Mouse (Mus musculus) right cerebral cortex, postnatal 10 days (tissue): ENCODE results near the gene 6820408C15Rik.

Experiments
- DNase-seq, 2 experiments: peaks; one replicate each; pipeline ENCODE4 v3.0.0; 2021; ENCODE audit warnings: low spot score in 2 of 2

Gene 6820408C15Rik

GRCm38 (mm10) chr2:152415287-152415686 is at the start of gene 6820408C15Rik:
Gene 6820408C15Rik, plus strand, starts transcription at chr2:152415587.
- no peak for DNase-seq

GRCm38 (mm10) chr2:152367917-152368316 is 47.5 kb upstream of the 6820408C15Rik start:
- no peak for DNase-seq

- peak; percentile 42 to 70 for DNase-seq
Measured at GRCm38 (mm10) chr2:152368532-152369140, 46.8 kb upstream of the 6820408C15Rik start.

GRCm38 (mm10) chr2:152372104-152372503 is 43.3 kb upstream of the 6820408C15Rik start:
- DNase-seq = no peak

- no peak for DNase-seq
Measured at GRCm38 (mm10) chr2:152372661-152373060, 42.7 kb upstream of the 6820408C15Rik start.

- no peak for DNase-seq
Measured at GRCm38 (mm10) chr2:152373547-152373946, 41.8 kb upstream of the 6820408C15Rik start.

GRCm38 (mm10) chr2:152375652-152376344 is 39.6 kb upstream of the 6820408C15Rik start:
- DNase-seq = peak; percentile 79 to 84

GRCm38 (mm10) chr2:152376345-152376741 is 39.0 kb upstream of the 6820408C15Rik start, which contains the start of gene Nrsn2:
Gene Nrsn2, minus strand, starts transcription at chr2:152376638.
- peak; percentile 53 to 69 for DNase-seq

- no peak for DNase-seq
Measured at GRCm38 (mm10) chr2:152384191-152384590, 31.2 kb upstream of the 6820408C15Rik start.

- DNase-seq = peak in 1 of 2 experiments; percentile 72
Measured at GRCm38 (mm10) chr2:152392786-152393185, 22.6 kb upstream of the 6820408C15Rik start.

GRCm38 (mm10) chr2:152393225-152394017 is 22.0 kb upstream of the 6820408C15Rik start:
- DNase-seq = no peak

GRCm38 (mm10) chr2:152395271-152395920 is 20.0 kb upstream of the 6820408C15Rik start:
- DNase-seq = peak in 1 of 2 experiments; percentile 72

- peak; percentile 96 to 97 for DNase-seq
Measured at GRCm38 (mm10) chr2:152396110-152397003, 19.0 kb upstream of the 6820408C15Rik start.

- peak; percentile 92 to 94 for DNase-seq
Measured at GRCm38 (mm10) chr2:152397004-152397589, 18.3 kb upstream of the 6820408C15Rik start.

GRCm38 (mm10) chr2:152397680-152398435 is 17.5 kb upstream of the 6820408C15Rik start, which contains the start of gene Sox12:
Gene Sox12, minus strand, starts transcription at chr2:152398063.
- DNase-seq = peak; percentile 99 to 100

GRCm38 (mm10) chr2:152398691-152399090 is 16.7 kb upstream of the 6820408C15Rik start:
- peak; percentile 94 to 95 for DNase-seq

- DNase-seq = peak in 1 of 2 experiments; percentile 73
Measured at GRCm38 (mm10) chr2:152399122-152399542, 16.3 kb upstream of the 6820408C15Rik start.

GRCm38 (mm10) chr2:152406126-152406525 is 9.3 kb upstream of the 6820408C15Rik start:
- DNase-seq = peak; percentile 99

- DNase-seq = no peak
Measured at GRCm38 (mm10) chr2:152409781-152410180, 5.6 kb upstream of the 6820408C15Rik start.
